Comparison of ENCODE assay signal across 16 mouse cellular contexts in genomic region chr14:59497928-59498327, GRCm38 (mm10).
"Had no signal": no experiment of that assay in that cellular context is flagged by ENCODE, and none has a peak within 500 bp of the region (broad histone marks: within the 10 kb centered on the region; RNA-seq: fewer than 3 reads in every experiment).

No protein-coding gene starts in this region.

- DNase-seq: retina, postnatal 1 day; right cerebral cortex, adult 18-20 months; right cerebral cortex, postnatal 14 days; right cerebral cortex, postnatal 25 days; right cerebral cortex, postnatal 4 days; spleen, adult 18-20 months; thymus, adult 18-20 months; thymus, adult 2 months; thymus, postnatal 14 days; thymus, postnatal 25 days; thymus, postnatal 36 days; thymus, postnatal 4 days had no signal

- H3K4me3 ChIP-seq: neural tube, embryonic 13.5 days; neural tube, embryonic 15.5 days; stomach, embryonic 15.5 days had no signal

- H3K4me2 ChIP-seq: neural tube, embryonic 13.5 days; neural tube, embryonic 15.5 days; stomach, embryonic 15.5 days had no signal

- H3K9ac ChIP-seq: neural tube, embryonic 13.5 days; neural tube, embryonic 15.5 days; stomach, embryonic 15.5 days had no signal

- H3K9me3 ChIP-seq: neural tube, embryonic 13.5 days; neural tube, embryonic 15.5 days; stomach, embryonic 15.5 days had no signal

- H3K4me1 ChIP-seq: neural tube, embryonic 13.5 days; neural tube, embryonic 15.5 days; stomach, embryonic 15.5 days had no signal

- H3K27ac ChIP-seq: neural tube, embryonic 13.5 days; neural tube, embryonic 15.5 days; stomach, embryonic 15.5 days; stomach, postnatal 0 days had no signal

- H3K27me3 ChIP-seq: neural tube, embryonic 13.5 days; neural tube, embryonic 15.5 days; stomach, embryonic 15.5 days had no signal

- H3K36me3 ChIP-seq: neural tube, embryonic 13.5 days; neural tube, embryonic 15.5 days; stomach, embryonic 15.5 days had no signal
